Mouse (Mus musculus): Measurements from ENCODE around the gene Trim56. TPM values are rescaled to one million over a fixed set of nuclear protein-coding genes. Genes with fewer than 3 reads are reported as not detected.

The Trim56 gene
- total and polyA plus RNA-seq, 3 experiments: 19.2 to 55.3 (median 34.1) TPM

GRCm38 (mm10) chr5:137077187-137077586, 38.8 kb downstream of the Trim56 start:
- Histone ChIP-seq H3K4me1 (ENCODE audit: insufficient read depth, low read depth, low read length) (peaks cover 53% of the 10 kb centered on the region), H3K27me3 (ENCODE audit: insufficient read depth, low read length) (no peaks in the 10 kb centered on the region), H3K36me3 (replicated peaks) (no peaks in the 10 kb centered on the region), H3K9me3 (replicated peaks) (no peaks in the 10 kb centered on the region), H3K4me3 (ENCODE audit: low read depth, low read length) (no peak overlapping the region)
- no peak for TF ChIP-seq TAL1 (conservative IDR thresholded peaks at IDR 0.05; ENCODE audit: low read depth, low read length)
- no peak for TF ChIP-seq CTCF (IDR thresholded peaks at IDR 0.05; ENCODE audit: low read depth, low read length)
- TF ChIP-seq GATA1 (IDR thresholded peaks at IDR 0.05; ENCODE audit: borderline replicate concordance, low read length): no peak
- TF ChIP-seq POLR2AphosphoS5 (IDR thresholded peaks at IDR 0.05; ENCODE audit: insufficient replicate concordance, low read depth, low read length): no peak
- no peak for TF ChIP-seq GATA2 (IDR thresholded peaks at IDR 0.05; ENCODE audit: borderline replicate concordance, low read depth, low read length)
- no peak for DNase-seq (ENCODE audit: low spot score)
- no peak for ATAC-seq (ENCODE audit: extremely low read depth, insufficient number of reproducible peaks, low FRiP score, poor library complexity, severe bottlenecking)

GRCm38 (mm10) chr5:137076191-137076930, 39.6 kb downstream of the Trim56 start:
- Histone ChIP-seq H3K4me3 (ENCODE audit: low read depth, low read length) (no peak overlapping the region; the same call in 1 of the 2 replicates), H3K27me3 (ENCODE audit: insufficient read depth, low read length) (no peaks in the 10 kb centered on the region), H3K36me3 (replicated peaks) (no peaks in the 10 kb centered on the region), H3K4me1 (ENCODE audit: insufficient read depth, low read depth, low read length) (peaks cover 59% of the 10 kb centered on the region), H3K9me3 (replicated peaks) (no peaks in the 10 kb centered on the region)
- ATAC-seq (ENCODE audit: extremely low read depth, insufficient number of reproducible peaks, low FRiP score, poor library complexity, severe bottlenecking) (peak; percentile 54; the same call in 1 of the 2 replicates), DNase-seq (ENCODE audit: low spot score) (peak; percentile 80)
- TF ChIP-seq CTCF (IDR thresholded peaks at IDR 0.05; ENCODE audit: low read depth, low read length) (no peak), TAL1 (conservative IDR thresholded peaks at IDR 0.05; ENCODE audit: low read depth, low read length) (no peak), POLR2AphosphoS5 (IDR thresholded peaks at IDR 0.05; ENCODE audit: insufficient replicate concordance, low read depth, low read length) (no peak)

GRCm38 (mm10) chr5:137075726-137076125, 40.3 kb downstream of the Trim56 start:
- peaks cover 55% of the 10 kb centered on the region for H3K4me1 ChIP-seq (ENCODE audit: insufficient read depth, low read depth, low read length)
- ATAC-seq (ENCODE audit: extremely low read depth, insufficient number of reproducible peaks, low FRiP score, poor library complexity, severe bottlenecking): no peak
- no peak for TF ChIP-seq CTCF (IDR thresholded peaks at IDR 0.05; ENCODE audit: low read depth, low read length)
- TF ChIP-seq GATA2 (IDR thresholded peaks at IDR 0.05; ENCODE audit: borderline replicate concordance, low read depth, low read length): no peak
- no peak for TF ChIP-seq GATA1 (IDR thresholded peaks at IDR 0.05; ENCODE audit: borderline replicate concordance, low read length)
- no peak for TF ChIP-seq TAL1 (conservative IDR thresholded peaks at IDR 0.05; ENCODE audit: low read depth, low read length)
- no peak for TF ChIP-seq POLR2AphosphoS5 (IDR thresholded peaks at IDR 0.05; ENCODE audit: insufficient replicate concordance, low read depth, low read length)

GRCm38 (mm10) chr5:137074191-137074651, 41.8 kb downstream of the Trim56 start:
- Histone ChIP-seq H3K9me3 (replicated peaks) (no peaks in the 10 kb centered on the region), H3K36me3 (replicated peaks) (peaks cover 6% of the 10 kb centered on the region), H3K27me3 (ENCODE audit: insufficient read depth, low read length) (peaks cover 7% of the 10 kb centered on the region; the same call in 1 of the 2 replicates), H3K4me3 (ENCODE audit: low read depth, low read length) (no peak overlapping the region), H3K4me1 (ENCODE audit: insufficient read depth, low read depth, low read length) (peaks cover 48% of the 10 kb centered on the region)
- TF ChIP-seq GATA1 (IDR thresholded peaks at IDR 0.05; ENCODE audit: borderline replicate concordance, low read length) (no peak), CTCF (IDR thresholded peaks at IDR 0.05; ENCODE audit: low read depth, low read length) (no peak), POLR2AphosphoS5 (IDR thresholded peaks at IDR 0.05; ENCODE audit: insufficient replicate concordance, low read depth, low read length) (no peak), GATA2 (IDR thresholded peaks at IDR 0.05; ENCODE audit: borderline replicate concordance, low read depth, low read length) (no peak), TAL1 (conservative IDR thresholded peaks at IDR 0.05; ENCODE audit: low read depth, low read length) (no peak)
- ATAC-seq (ENCODE audit: extremely low read depth, insufficient number of reproducible peaks, low FRiP score, poor library complexity, severe bottlenecking): no peak
- no peak for DNase-seq (ENCODE audit: low spot score)

More at GRCm38 (mm10) chr5:137075726-137076125, 40.3 kb downstream of the Trim56 start:
- Histone ChIP-seq H3K4me3 (ENCODE audit: low read depth, low read length) (no peak overlapping the region; the same call in 1 of the 2 replicates), H3K9me3 (replicated peaks) (no peaks in the 10 kb centered on the region), H3K27me3 (ENCODE audit: insufficient read depth, low read length) (peaks cover 3% of the 10 kb centered on the region; the same call in 1 of the 2 replicates), H3K36me3 (replicated peaks) (no peaks in the 10 kb centered on the region)
- no peak for DNase-seq (ENCODE audit: low spot score)

- Histone ChIP-seq H3K9me3 (replicated peaks) (no peaks in the 10 kb centered on the region), H3K36me3 (replicated peaks) (peaks cover 9% of the 10 kb centered on the region), H3K4me3 (ENCODE audit: low read depth, low read length) (no peak overlapping the region), H3K4me1 (ENCODE audit: insufficient read depth, low read depth, low read length) (peaks cover 57% of the 10 kb centered on the region), H3K27me3 (ENCODE audit: insufficient read depth, low read length) (peaks cover 7% of the 10 kb centered on the region; the same call in 1 of the 2 replicates)
- DNase-seq (ENCODE audit: low spot score) (no peak), ATAC-seq (ENCODE audit: extremely low read depth, insufficient number of reproducible peaks, low FRiP score, poor library complexity, severe bottlenecking) (no peak)
- TF ChIP-seq CTCF (IDR thresholded peaks at IDR 0.05; ENCODE audit: low read depth, low read length) (no peak), POLR2AphosphoS5 (IDR thresholded peaks at IDR 0.05; ENCODE audit: insufficient replicate concordance, low read depth, low read length) (no peak), GATA1 (IDR thresholded peaks at IDR 0.05; ENCODE audit: borderline replicate concordance, low read length) (no peak), GATA2 (IDR thresholded peaks at IDR 0.05; ENCODE audit: borderline replicate concordance, low read depth, low read length) (no peak), TAL1 (conservative IDR thresholded peaks at IDR 0.05; ENCODE audit: low read depth, low read length) (no peak)
These were observed 42.9 kb downstream of the Trim56 start for GRCm38 (mm10) chr5:137073141-137073540.

All from G1E (cell line).